Mouse (Mus musculus): ENCODE measurements around the gene 5031439G07Rik. TPM values are rescaled to one million over a fixed set of nuclear protein-coding genes. Genes with fewer than 3 reads are reported as not detected.
"Not testable (repeated sequence)": the region's sequence is repeated elsewhere in the genome, so short reads cannot be mapped to it uniquely, and the experiment has no call there.

Gene 5031439G07Rik
- 10 to 100 TPM; 33.3 to 34.0 TPM for total RNA-seq (2021)
- long read RNA-seq, experiment 1, full-length matches to known transcripts, result 12 of 20 reads
- long read RNA-seq, experiment 1, partial matches to known transcripts, result 5 of 20 reads
- long read RNA-seq, experiment 1, other reads (novel, unspliced or antisense), result 3 of 20 reads
- long read RNA-seq, experiment 2, full-length matches to known transcripts, result 14 of 18 reads
- long read RNA-seq, experiment 2, partial matches to known transcripts, result 2 of 18 reads
- long read RNA-seq, experiment 2, other reads (novel, unspliced or antisense), result 2 of 18 reads

DNA sequence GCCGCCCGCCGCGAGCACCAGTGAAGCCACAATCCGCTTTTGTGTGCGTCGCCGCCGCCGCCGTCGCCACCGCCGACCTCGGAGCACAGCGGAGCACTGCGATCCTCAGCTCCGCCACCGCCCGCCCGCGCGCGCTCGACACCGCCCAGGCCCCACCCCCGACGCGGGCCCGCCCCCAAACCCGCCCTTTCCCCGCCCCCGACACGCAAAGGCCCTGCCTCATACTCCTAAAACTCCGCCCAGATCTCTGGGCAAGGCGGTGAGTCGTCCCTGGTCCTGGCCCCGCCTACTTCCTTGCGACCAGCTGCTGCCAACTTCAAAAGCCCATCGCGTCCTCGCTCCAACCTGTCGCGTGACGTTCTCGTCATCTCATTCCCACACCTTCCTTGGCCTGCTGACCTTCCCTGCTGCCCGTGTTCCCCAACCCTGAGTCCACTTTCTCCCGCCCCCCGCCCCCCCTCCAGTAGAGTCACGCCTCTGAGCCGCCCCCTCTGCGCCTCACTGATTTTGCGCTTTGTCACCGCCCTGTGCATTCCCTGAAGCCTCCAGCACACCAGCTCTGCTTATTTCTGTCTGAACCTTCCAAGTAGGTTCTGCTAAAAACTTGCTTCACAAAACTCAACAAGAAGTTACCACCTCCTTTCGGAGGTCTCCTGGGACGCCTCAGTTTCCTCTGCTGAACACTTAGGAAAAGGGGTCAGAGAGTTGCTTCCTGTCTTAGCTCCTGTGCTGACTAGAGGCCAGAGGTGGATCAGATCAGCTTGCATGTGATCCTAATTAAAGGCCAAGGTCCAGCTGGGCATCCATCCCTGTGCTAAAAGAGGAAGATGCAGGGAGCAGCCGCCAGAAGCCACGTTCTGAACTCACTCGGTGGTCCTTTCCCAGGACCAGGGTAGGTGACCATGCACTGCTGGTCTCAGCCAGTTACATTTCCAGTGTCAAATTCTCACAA lies at the start of gene 5031439G07Rik:
Gene 5031439G07Rik (minus strand): TSS at position 678 of the 952 bp plus-strand sequence.
- peak; percentile 91 to 94 for DNase-seq

GRCm38 (mm10) chr15:85037343-85037690 lies 49.0 kb upstream of the 5031439G07Rik start:
- no peak for DNase-seq

DNA sequence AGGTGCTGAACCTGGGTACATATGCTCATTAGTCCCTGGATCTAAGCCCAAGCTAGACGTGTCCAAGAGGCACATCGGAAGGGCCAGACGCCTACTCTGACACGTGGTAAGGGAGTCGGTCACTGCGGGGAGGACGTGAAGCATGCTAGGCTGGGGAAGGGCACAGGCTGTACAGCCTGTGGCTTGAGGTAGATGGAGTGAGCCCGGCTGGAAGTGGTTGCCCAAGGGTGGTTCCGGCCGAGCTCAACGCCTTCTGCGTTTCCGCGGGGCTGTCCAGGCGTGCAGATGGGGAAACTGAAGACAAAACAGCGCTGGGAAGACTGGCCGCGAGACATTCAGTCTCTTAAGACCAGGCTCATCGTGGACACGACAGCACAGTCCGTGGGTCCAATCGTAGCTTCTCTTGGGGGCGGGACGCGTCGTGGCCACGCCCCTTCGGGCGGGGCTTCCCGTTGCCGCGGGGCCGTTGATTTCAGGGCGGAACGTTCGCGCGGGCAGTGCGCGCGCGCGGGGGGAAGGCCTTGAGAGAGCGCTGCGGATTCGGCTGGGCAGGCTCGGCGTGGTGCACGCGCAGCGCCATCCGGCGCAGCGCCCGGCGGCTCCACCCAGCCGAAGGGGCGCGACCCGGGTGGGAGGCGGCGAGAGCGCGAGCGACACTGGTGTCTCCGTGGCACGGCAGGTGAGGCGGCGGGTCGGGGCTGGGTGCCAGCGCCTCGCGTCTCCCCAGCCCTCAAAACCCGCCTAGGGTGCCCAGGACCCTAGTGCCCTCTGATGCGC lies 48.4 kb upstream of the 5031439G07Rik start:
- peak; percentile 98 for DNase-seq

GRCm38 (mm10) chr15:85033916-85034315 lies 45.6 kb upstream of the 5031439G07Rik start:
- DNase-seq, result not testable (repeated sequence)

- peak in 1 of 2 experiments; percentile 15 for DNase-seq
Observed at GRCm38 (mm10) chr15:85031866-85032265, 43.5 kb upstream of the 5031439G07Rik start.

- DNase-seq, result not testable (repeated sequence)
Observed at GRCm38 (mm10) chr15:85030643-85031042, 42.3 kb upstream of the 5031439G07Rik start.

GRCm38 (mm10) chr15:85028648-85029047 lies 40.3 kb upstream of the 5031439G07Rik start, which contains the start of gene Fam118a:
Gene Fam118a, plus strand, starts transcription at chr15:85028948.
- DNase-seq, result not testable (repeated sequence)

DNA sequence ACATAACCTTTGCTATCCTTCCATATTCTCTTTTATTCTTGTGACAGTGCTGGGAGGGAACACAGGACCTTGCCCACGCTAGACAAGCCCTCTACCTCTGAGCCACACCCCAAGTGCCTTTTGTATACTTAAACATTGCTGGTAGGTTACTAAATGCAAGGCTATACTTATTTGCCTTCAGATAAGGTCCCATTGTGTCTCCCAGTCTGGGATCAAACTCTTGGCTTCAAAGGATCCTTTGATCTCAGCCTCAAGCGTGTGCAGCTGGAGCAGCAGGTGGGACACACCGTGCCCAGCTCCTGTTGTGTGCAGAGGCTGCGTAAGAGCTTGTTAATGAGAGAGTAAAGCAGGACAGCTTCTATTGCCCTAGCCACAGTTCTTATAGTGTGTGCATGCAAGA lies 39.4 kb upstream of the 5031439G07Rik start:
- no peak for DNase-seq

GRCm38 (mm10) chr15:85026197-85026596 lies 37.8 kb upstream of the 5031439G07Rik start:
- no peak for DNase-seq

GRCm38 (mm10) chr15:85022211-85022610 lies 33.9 kb upstream of the 5031439G07Rik start:
- no peak for DNase-seq

GRCm38 (mm10) chr15:85016951-85017664 lies 28.8 kb upstream of the 5031439G07Rik start, which contains the start of gene Upk3a:
Gene Upk3a, plus strand, starts transcription at chr15:85017141.
- peak in 1 of 2 experiments; percentile 20 for DNase-seq

DNA sequence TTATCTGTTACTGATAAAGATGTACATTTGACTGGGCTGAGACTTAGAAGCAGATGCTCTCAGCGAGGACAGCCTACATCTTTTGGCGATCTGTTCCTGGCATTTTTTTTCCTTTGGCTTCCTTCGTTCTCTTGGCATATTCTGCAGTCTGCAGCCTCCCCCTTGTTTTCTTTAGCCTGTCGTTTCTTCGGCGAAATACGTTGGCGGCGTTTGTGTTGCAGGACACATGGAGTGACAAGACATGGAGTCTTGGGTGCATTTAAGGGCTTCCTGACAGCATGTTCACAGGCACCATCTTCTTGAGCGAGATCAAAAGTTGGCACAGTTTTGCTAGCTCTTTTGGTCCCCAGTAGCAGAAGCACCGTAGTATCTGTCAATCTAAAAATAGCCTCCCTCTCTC lies 27.4 kb upstream of the 5031439G07Rik start:
- no peak for DNase-seq

DNA sequence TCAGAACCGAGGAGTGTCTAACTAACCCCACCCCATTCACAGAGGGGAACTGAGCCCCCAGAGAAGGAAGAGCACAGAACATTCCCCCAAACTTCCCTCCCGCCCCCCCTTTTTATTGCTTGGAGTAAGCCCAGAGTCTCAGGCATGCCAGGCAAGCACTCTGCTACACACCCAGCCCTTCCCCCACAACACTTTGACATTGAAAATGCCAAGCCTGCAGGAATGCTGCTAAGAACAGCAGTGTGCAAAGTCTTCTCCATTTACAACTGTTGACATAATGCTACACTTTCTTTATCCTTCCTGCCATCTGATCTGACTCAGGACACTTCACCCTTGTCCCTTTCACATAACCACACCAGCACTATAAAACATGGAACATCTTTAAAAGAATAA lies 24.3 kb upstream of the 5031439G07Rik start:
- no peak for DNase-seq

GRCm38 (mm10) chr15:85011895-85012661 lies 23.7 kb upstream of the 5031439G07Rik start:
- DNase-seq, result no peak

GRCm38 (mm10) chr15:85009666-85010065 lies 21.3 kb upstream of the 5031439G07Rik start:
- DNase-seq, result no peak

DNA sequence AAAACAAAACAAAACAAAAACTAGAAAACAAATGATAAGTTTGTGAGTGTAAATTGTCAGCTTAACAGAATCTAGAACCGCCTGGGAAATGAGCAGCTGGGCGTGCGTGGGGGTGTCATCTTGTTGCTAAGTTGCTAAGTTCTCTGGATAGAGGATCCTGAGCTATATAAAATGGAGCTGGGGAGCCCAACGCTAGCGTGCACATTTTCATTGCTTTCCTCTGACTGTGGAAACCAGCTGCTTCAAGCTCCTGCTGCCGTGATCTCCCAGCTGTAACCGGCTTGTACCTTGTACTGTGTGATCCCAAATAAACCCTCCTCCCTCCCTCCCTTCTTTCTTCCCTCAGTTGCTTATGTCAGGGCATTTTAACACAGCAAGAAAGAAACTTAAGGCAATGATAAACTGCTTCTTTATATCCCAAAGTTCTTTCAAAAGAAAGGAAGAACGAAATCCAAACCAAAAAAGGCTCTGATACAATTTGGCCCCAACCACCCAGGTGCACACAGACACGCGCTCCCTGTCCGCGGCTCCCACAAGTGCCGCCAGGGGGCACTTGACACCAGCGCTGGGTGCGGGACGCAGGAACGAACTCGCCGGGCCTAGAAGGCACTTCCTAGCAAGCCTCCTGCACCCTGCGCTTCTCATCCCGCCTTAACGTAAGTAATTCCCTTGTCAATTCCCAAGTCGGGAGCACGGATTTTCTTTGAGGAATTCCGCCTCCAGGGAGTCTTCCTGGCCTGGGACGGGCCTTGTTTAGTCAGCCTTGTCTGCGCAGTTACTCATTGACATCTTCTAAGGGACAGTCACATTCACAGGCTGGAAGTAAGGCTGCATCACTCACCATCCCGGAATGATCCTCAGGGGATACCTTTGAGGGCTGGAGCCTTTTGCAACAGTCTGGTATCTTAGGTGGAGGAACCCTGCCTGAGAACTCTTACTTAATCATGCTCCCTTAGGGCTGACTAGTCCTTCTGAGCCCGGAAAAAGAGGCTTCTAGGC lies 12.9 kb upstream of the 5031439G07Rik start:
- peak; percentile 84 to 89 for DNase-seq

- DNase-seq, result no peak
Observed at GRCm38 (mm10) chr15:84999911-85000310, 11.6 kb upstream of the 5031439G07Rik start.

- DNase-seq, result no peak
Observed at GRCm38 (mm10) chr15:84997768-84998454, 9.6 kb upstream of the 5031439G07Rik start.

GRCm38 (mm10) chr15:84995967-84996366 lies 7.6 kb upstream of the 5031439G07Rik start:
- DNase-seq, result peak; percentile 81 to 85
